Mouse (Mus musculus) stomach, postnatal 0 days (tissue): Measurements from ENCODE around the gene Acat1. TPM values are rescaled to one million over a fixed set of nuclear protein-coding genes. Genes with fewer than 3 reads are reported as not detected.
A peak's percentile ranks its signal among the peaks of the same experiment; 100 is the strongest.

Experiments used
- ATAC-seq: fragments of 200-750 bp; cut with Nextera tagmentation; 2 replicates; pipeline ENCODE4 v1.8.0; 2017; ENCODE audit not compliant: low FRiP score, low TSS enrichment
- DNase-seq: peaks from one replicate; pipeline ENCODE4 v3.0.0-alpha.2; 2016; ENCODE audit warnings: low spot score
- H3K27ac ChIP-seq: fragments of 300-500 bp; sonication (generic); replicated peaks from 2 replicates; pipeline ENCODE4 v1.5.1; 2014; ENCODE audit warnings: mild to moderate bottlenecking, control low read depth
- H3K27me3 ChIP-seq: fragments of 300-500 bp; sonication (generic); 2 replicates; pipeline ENCODE4 v1.6.1; 2014; ENCODE audit warnings: low read length; ENCODE audit not compliant: control insufficient read depth, insufficient read depth
- H3K36me3 ChIP-seq: fragments of 300-500 bp; sonication (generic); 2 replicates; pipeline ENCODE4 v1.6.1; 2014; ENCODE audit warnings: low read length, mixed read lengths; ENCODE audit not compliant: control insufficient read depth, insufficient read depth
- H3K4me1 ChIP-seq: fragments of 300-500 bp; sonication (generic); replicated peaks from 2 replicates; pipeline ENCODE4 v1.6.1; 2014; ENCODE audit warnings: antibody characterized with exemption; ENCODE audit not compliant: control insufficient read depth, insufficient read depth
- H3K4me2 ChIP-seq: fragments of 300-500 bp; sonication (generic); replicated peaks from 2 replicates; pipeline ENCODE4 v1.6.1; 2014; ENCODE audit warnings: low read depth, mild to moderate bottlenecking, control low read depth, moderate library complexity
- H3K4me3 ChIP-seq: fragments of 300-500 bp; sonication (generic); 2 replicates; pipeline ENCODE4 v1.5.1; 2014; ENCODE audit warnings: low read depth, low read length, control low read depth
- H3K9ac ChIP-seq: fragments of 300-500 bp; sonication (generic); 2 replicates; pipeline ENCODE4 v1.6.1; 2014; ENCODE audit warnings: mild to moderate bottlenecking, low read length, control low read depth, mixed read lengths
- H3K9me3 ChIP-seq: fragments of 300-500 bp; sonication (generic); 2 replicates; pipeline ENCODE4 v1.6.1; 2016; ENCODE audit warnings: low read length; ENCODE audit not compliant: control insufficient read depth
- CTCF ChIP-seq: IDR thresholded peaks from 2 replicates; pipeline ENCODE4 v1.5.1; 2016; ENCODE audit warnings: antibody characterized with exemption, low read depth, mild to moderate bottlenecking, moderate library complexity
- EP300 ChIP-seq: optimal IDR thresholded peaks from 2 replicates; pipeline ENCODE3; 2016; ENCODE audit warnings: antibody characterized with exemption
- WGBS: fragments of 180-500 bp; shearing (Covaris S2); extraction: QIAGEN DNeasy Blood & Tissue Kit; methylation state at CpG from one replicate; pipeline ENCODE4 v1.1.7; 2014; 5-methylcytosine and 5-hydroxymethylcytosine counted together
- polyA plus RNA-seq: library from polyadenylated mRNA; unstranded; fragments of >200 nt; fragmentation: Nextera tagmentation; extraction: Ambion mirVana; gene quantifications from 2 replicates; pipeline ENCODE4 v1.2.1, GENCODE M21; 2015

Acat1 gene
- polyA plus RNA-seq, 1 experiment from 2014 or later, result 113 TPM

DNA sequence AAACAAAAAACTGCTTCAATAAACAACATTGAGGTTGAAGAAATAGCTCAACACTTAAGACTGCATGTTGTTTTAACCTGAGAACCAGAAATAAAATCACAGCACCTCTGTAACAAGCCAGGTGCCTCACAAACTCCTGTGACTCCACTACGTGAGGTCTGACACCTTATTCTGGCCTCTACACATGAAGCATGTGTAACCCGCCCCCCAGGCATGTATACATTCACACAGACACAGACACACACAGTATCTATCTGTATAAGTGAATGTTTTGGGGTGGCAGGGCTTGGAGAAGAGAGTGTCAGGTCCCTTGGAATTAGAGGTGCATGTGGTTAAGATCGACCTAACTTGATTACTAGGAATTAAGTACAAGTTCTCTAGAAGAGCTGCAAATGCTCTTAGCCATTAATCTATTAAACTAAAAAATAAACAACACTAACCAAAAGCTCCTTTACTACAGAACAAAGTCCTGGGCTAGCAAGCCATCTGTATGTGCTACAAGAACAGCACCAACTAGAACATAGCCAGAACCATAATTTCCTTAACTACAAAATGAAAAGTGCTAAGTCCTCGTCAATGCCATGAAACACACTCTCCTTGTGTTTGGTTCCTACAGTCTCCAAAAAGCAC lies 13.1 kb downstream of the Acat1 start:
- H3K4me3 ChIP-seq, result no peak overlapping the region
- ATAC-seq (no peak), DNase-seq (peak; percentile 2)
- H3K27me3 ChIP-seq, result no peaks in the 10 kb centered on the region
- no peak overlapping the region for H3K27ac ChIP-seq
- WGBS, result 89% methylated on average over 4 of the region's 4 CpGs
- no peaks in the 10 kb centered on the region for H3K9me3 ChIP-seq
- peaks cover 5% of the 10 kb centered on the region for H3K36me3 ChIP-seq
- TF ChIP-seq CTCF, result no peak
- no peak for TF ChIP-seq EP300
- H3K4me1 ChIP-seq, result no peaks in the 10 kb centered on the region
- no peak overlapping the region for H3K9ac ChIP-seq
- H3K4me2 ChIP-seq, result no peak overlapping the region

- Histone ChIP-seq H3K27me3 (no peaks in the 10 kb centered on the region), H3K27ac (no peak overlapping the region), H3K9me3 (no peaks in the 10 kb centered on the region), H3K4me2 (no peak overlapping the region), H3K4me3 (no peak overlapping the region), H3K9ac (no peak overlapping the region), H3K4me1 (no peaks in the 10 kb centered on the region), H3K36me3 (peaks cover 5% of the 10 kb centered on the region)
- WGBS, result 12% methylated on average over 3 of the region's 3 CpGs
- peak; percentile 77 for DNase-seq
- TF ChIP-seq EP300 (no peak), CTCF (peak; percentile 87)
- ATAC-seq, result peak; percentile 56; the same call in 1 of the 2 replicates
Measured at GRCm38 (mm10) chr9:53594764-53595163, 15.4 kb downstream of the Acat1 start.

DNA sequence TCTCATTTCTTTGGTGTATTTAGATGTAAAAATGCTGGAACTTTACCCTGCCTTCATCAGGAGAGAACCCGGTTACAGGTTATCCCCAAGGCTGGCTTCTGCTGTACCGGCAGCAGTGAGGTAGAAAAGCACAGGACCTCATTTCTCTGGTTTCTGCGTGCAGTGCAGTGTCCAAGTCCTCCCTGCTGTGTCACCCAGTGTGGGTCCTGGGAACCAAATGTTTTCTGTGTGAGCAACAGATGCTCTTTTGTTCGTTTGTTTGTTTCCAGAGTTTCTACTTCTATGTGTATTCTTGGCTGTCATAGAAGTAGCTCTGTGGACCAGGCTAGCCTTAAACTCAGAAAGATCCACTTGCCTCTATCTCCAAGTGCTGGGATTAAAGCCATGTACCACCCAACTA lies 28.3 kb downstream of the Acat1 start:
- DNase-seq, result no peak
- H3K9me3 ChIP-seq, result no peaks in the 10 kb centered on the region
- H3K36me3 ChIP-seq, result peaks cover 15% of the 10 kb centered on the region
- ATAC-seq, result no peak
- WGBS, result 90% methylated on average over 4 of the region's 4 CpGs
- no peak overlapping the region for H3K27ac ChIP-seq
- H3K9ac ChIP-seq, result no peak overlapping the region
- H3K27me3 ChIP-seq, result no peaks in the 10 kb centered on the region
- no peaks in the 10 kb centered on the region for H3K4me1 ChIP-seq
- no peak overlapping the region for H3K4me3 ChIP-seq
- TF ChIP-seq EP300 (no peak), CTCF (no peak)
- no peak overlapping the region for H3K4me2 ChIP-seq

DNA sequence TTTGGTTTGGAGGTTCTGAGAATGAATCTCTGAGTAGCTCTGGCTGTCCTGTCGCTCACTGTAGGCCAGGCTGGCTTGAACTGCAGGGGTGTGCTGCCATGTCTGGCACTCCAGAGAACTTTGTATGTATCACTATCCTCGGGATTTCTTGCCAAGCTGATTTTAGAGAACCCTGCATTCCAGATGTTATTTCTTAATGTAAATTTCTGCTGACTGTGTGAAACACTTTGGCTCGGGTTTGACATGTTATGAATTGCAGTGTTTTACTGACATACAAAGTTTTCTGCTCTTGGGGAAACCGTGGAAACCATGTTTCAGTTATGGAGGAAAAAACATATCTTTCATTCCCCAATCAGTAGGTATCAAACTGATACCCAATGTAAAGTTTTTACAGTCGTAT lies 34.5 kb downstream of the Acat1 start:
- no peaks in the 10 kb centered on the region for H3K4me1 ChIP-seq
- ATAC-seq, result no peak
- 60% methylated on average over 5 of the region's 5 CpGs for WGBS
- no peak overlapping the region for H3K4me3 ChIP-seq
- TF ChIP-seq CTCF (no peak), EP300 (no peak)
- no peak for DNase-seq
- H3K36me3 ChIP-seq, result peaks cover 9% of the 10 kb centered on the region
- H3K9me3 ChIP-seq, result no peaks in the 10 kb centered on the region
- no peak overlapping the region for H3K4me2 ChIP-seq
- 0 out of 2 replicates have a peak overlapping the region, but pooled peaks have one; percentile 13 for H3K27ac ChIP-seq
- no peak overlapping the region for H3K9ac ChIP-seq
- no peaks in the 10 kb centered on the region for H3K27me3 ChIP-seq

GRCm38 (mm10) chr9:53572516-53573307 lies 37.5 kb downstream of the Acat1 start:
- H3K4me2 ChIP-seq, result no peak overlapping the region
- no peak for DNase-seq
- no peak overlapping the region for H3K27ac ChIP-seq
- H3K9me3 ChIP-seq, result no peaks in the 10 kb centered on the region
- H3K4me1 ChIP-seq, result no peaks in the 10 kb centered on the region
- no peak overlapping the region for H3K4me3 ChIP-seq
- TF ChIP-seq EP300 (no peak), CTCF (no peak)
- H3K27me3 ChIP-seq, result no peaks in the 10 kb centered on the region
- WGBS, result 90% methylated on average over 7 of the region's 7 CpGs
- H3K36me3 ChIP-seq, result peaks cover 9% of the 10 kb centered on the region; the same call in 1 of the 2 replicates
- H3K9ac ChIP-seq, result no peak overlapping the region
- ATAC-seq, result no peak

DNA sequence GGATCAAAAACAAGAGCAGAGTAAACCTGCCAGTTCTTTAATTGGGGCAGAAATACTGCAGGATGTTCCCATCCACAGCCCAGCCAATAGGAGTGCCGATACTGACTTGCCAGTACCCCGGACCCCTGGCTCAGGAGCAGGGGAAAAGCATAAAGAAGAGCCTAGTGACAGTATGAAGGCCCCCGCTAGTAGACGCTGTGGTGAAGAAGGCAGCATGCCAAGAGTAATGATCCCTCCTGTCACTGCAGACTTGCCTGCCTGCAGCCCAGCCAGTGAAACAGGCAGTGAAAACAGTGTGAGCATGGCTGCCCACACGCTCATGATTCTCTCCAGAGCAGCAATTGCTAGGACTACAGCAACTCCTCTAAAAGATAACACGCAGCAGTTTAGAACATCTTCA lies 39.5 kb downstream of the Acat1 start:
- Histone ChIP-seq H3K4me2 (no peak overlapping the region), H3K9me3 (no peaks in the 10 kb centered on the region), H3K4me3 (no peak overlapping the region), H3K36me3 (peaks cover 16% of the 10 kb centered on the region), H3K27ac (no peak overlapping the region), H3K27me3 (no peaks in the 10 kb centered on the region), H3K4me1 (no peaks in the 10 kb centered on the region), H3K9ac (no peak overlapping the region)
- 89% methylated on average over 6 of the region's 6 CpGs for WGBS
- no peak for TF ChIP-seq EP300
- no peak for TF ChIP-seq CTCF
- DNase-seq (no peak), ATAC-seq (no peak)
